Comparison of ENCODE assay signal across 8 mouse cellular contexts in the genomic region with DNA sequence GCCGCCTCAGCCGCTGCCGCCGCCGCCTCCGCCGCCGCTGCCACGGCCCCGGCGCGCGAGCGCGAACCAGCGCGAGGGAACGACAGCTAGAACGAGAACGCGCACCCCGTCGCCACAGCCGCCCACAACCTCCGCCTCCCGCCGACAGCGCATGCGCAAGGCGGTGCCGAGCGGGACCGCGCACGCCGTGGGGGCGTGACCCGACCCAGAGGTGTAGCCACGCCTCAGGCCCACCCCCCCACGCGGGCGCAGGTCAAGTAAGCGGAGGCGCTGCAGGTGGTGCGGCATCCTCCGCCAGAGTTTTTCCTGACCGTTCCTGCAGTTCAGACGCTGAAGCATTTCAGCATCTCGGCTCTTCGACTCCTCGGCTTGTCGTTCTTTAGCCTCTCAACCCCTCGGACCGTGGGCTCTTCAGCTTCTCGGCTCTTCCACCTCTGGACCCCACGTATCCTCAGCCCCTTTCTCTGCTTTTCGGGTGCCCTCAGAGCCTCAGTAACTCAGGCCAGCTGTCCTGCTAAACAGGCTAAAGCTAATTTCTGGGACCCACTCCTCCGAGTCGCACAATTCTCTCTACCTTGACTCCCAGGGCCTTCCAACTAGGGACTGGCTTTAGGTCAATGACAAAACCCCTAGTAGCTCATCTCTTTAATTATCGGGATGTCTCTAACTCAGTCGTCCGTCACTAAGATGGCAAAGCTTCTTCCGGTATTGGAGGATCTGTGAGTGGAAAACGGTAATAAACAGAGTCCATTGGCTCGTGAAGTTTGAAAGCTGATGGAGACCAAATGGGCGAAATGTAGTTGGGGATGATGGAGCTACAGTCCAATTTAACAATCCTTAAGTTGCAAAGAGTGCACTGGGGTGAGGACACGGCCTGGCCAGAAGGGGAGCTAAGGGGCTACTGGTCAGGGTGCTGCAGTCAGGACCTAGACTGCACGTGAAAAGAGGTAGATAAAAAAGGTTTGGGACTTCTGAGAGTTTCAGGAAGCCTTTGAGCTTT. TPM values are rescaled to one million over a fixed set of nuclear protein-coding genes. Genes with fewer than 3 reads are reported as not detected.
DNase-seq lines count a peak whose midpoint lies in the region; ATAC-seq lines count a peak whose summit lies in the region.

TSS of gene Tmcc1 (minus strand) at position 93 of the 1,000 bp plus-strand sequence.

- DNase-seq in adrenal gland, adult (ENCODE audit: inconsistent age in 2 of 2, low spot score in 1 of 2) = peak; percentile 99
- DNase-seq in embryo, embryonic 10.5 days (ENCODE audit: low spot score) = peak; percentile 95
- peak; percentile 99 for DNase-seq in gastrocnemius, postnatal 14 days
- peak; percentile 96 to 98 for DNase-seq in left cerebral cortex, postnatal 10 days (ENCODE audit: extremely low spot score in 1 of 2, low spot score in 2 of 2)
- DNase-seq in right cerebral cortex, postnatal 25 days = peak; percentile 99
- DNase-seq in urinary bladder, postnatal 4 days (ENCODE audit: low spot score in 2 of 2) = peak; percentile 98

- peak; percentile 86 for ATAC-seq in inflammation-experienced regulatory T-cells, adult 6 months
- peak; percentile 87 for ATAC-seq in megakaryocyte-erythroid progenitor cell, adult 5-6 weeks (replicated peaks; ENCODE audit: low FRiP score, low TSS enrichment, poor library complexity, severe bottlenecking)

- intact Hi-C loops in gastrocnemius, postnatal 14 days (cut with DNase I; ENCODE audit: low total_unique reads) = no loop called here
- intact Hi-C loops in left cerebral cortex, postnatal 10 days (cut with DNase I) = loop anchor here (5.0 kb wide), 1 partner anchor 181 kb away; no protein-coding TSS in a partner anchor

RNA-seq across cellular contexts. Expression of gene Tmcc1, which starts in this region (rescaled TPM):
- total RNA-seq in gastrocnemius, postnatal 14 days (2021) = 10 to 100 TPM; 26.8 to 37.0 TPM
- 10 to 100 TPM; 12.9 to 43.8 (median 31.4) TPM for polyA plus RNA-seq in inflammation-experienced regulatory T-cells, adult 6 months (2017; shearing (Covaris generic))
- 10 to 100 TPM; 55.4 to 57.2 TPM for total RNA-seq in left cerebral cortex, postnatal 10 days (2021)
- total RNA-seq in megakaryocyte-erythroid progenitor cell, adult 5-6 weeks (2014; fragmentation: Nextera tagmentation) = 9.1 and 12.1 TPM in 2 replicates
- 9.1 and 9.8 TPM in 2 replicates for total RNA-seq in megakaryocyte-erythroid progenitor cell, adult 5-6 weeks (2017)

Comparison
In these comparisons a context has a peak if more than half of its experiments do, and no peak if none do; other contexts are left out.
1. Peak in every context shown above with its lines: DNase-seq and ATAC-seq.